Mouse (Mus musculus) gastrocnemius, postnatal 14 days (tissue): Measurements from ENCODE around the gene Gm8890. TPM values are rescaled to one million over a fixed set of nuclear protein-coding genes. Genes with fewer than 3 reads are reported as not detected.
"Not testable (repeated sequence)": the region's sequence is repeated elsewhere in the genome, so short reads cannot be mapped to it uniquely, and the experiment has no call there.

Experiments used
- DNase-seq: peaks from one replicate; pipeline ENCODE4 v3.0.0; 2021; ENCODE audit warnings: mixed read lengths
- intact Hi-C: fragments of 180-260 bp; cut with DNase I; formaldehyde crosslinking; loops from one replicate; pipeline ENCODE4 v1.15.1; 2025; ENCODE audit warnings: low total_unique reads
- long read RNA-seq, 2 experiments: library from polyadenylated mRNA; stranded (forward); transcript quantifications; one replicate each; pipeline ENCODE4 v2.0.0; 2021
- total RNA-seq, 2 experiments: library from RNA; stranded (reverse); gene quantifications; 2 replicates each; pipeline ENCODE4 v1.2.3; 2021

Gene Gm8890
- total RNA-seq = not detected
- long read RNA-seq, experiment 1 = 0 reads
- long read RNA-seq, experiment 2 = 0 reads

GRCm38 (mm10) chr5:11255733-11256132 is at the start of gene Gm8890:
Gm8890 (plus strand) TSS chr5:11256033.
- DNase-seq, intact Hi-C loops: not testable (repeated sequence)

GRCm38 (mm10) chr5:11256221-11256620 is 388 bp downstream of the Gm8890 start:
- intact Hi-C loops, DNase-seq: not testable (repeated sequence)

Other genes with a start within 250 kb of the Gm8890 start
- not detected for gene Gm8879, start 128.4 kb upstream of the Gm8890 start, total RNA-seq
- not detected for gene Gm5861, start 73.0 kb upstream of the Gm8890 start, total RNA-seq
- gene Speer1, start 85.5 kb downstream of the Gm8890 start, total RNA-seq = not detected
- gene Gm8897, start 160.4 kb downstream of the Gm8890 start, total RNA-seq = not detected
- not detected for gene Gm8906, start 246.7 kb downstream of the Gm8890 start, total RNA-seq